Mouse (Mus musculus): Measurements from ENCODE around the gene Nfatc2. TPM values are rescaled to one million over a fixed set of nuclear protein-coding genes. Genes with fewer than 3 reads are reported as not detected.

Nfatc2 gene
- total RNA-seq, 2 experiments from 2014 or later = 6.5 to 7.5 TPM

- intact Hi-C loops (cut with DNase I; ENCODE audit: low total_unique reads) = no loop called here
- DNase-seq = no peak
Observed at GRCm38 (mm10) chr2:168461865-168462264, 139.6 kb downstream of the Nfatc2 start.

- intact Hi-C loops (cut with DNase I; ENCODE audit: low total_unique reads) = no loop called here
- no peak for DNase-seq
Observed at GRCm38 (mm10) chr2:168459627-168460026, 141.8 kb downstream of the Nfatc2 start.

- no peak for DNase-seq
- intact Hi-C loops (cut with DNase I; ENCODE audit: low total_unique reads) = no loop called here
Observed at GRCm38 (mm10) chr2:168458583-168458982, 142.9 kb downstream of the Nfatc2 start.

GRCm38 (mm10) chr2:168451714-168452708, 149.4 kb downstream of the Nfatc2 start:
- intact Hi-C loops (cut with DNase I; ENCODE audit: low total_unique reads) = no loop called here

GRCm38 (mm10) chr2:168450977-168451376, 150.5 kb downstream of the Nfatc2 start:
- DNase-seq = no peak
- intact Hi-C loops (cut with DNase I; ENCODE audit: low total_unique reads) = no loop called here

More at GRCm38 (mm10) chr2:168451714-168452708, 149.4 kb downstream of the Nfatc2 start:
- DNase-seq = peak; percentile 34

- intact Hi-C loops (cut with DNase I; ENCODE audit: low total_unique reads) = no loop called here
- no peak for DNase-seq
Observed at GRCm38 (mm10) chr2:168448054-168448453, 153.4 kb downstream of the Nfatc2 start.

GRCm38 (mm10) chr2:168447601-168448000, 153.9 kb downstream of the Nfatc2 start:
- intact Hi-C loops (cut with DNase I; ENCODE audit: low total_unique reads) = loop anchor here (2.0 kb wide), 1 partner anchor 201 kb away; no protein-coding TSS in a partner anchor

GRCm38 (mm10) chr2:168445211-168445810, 156.1 kb downstream of the Nfatc2 start:
- intact Hi-C loops (cut with DNase I; ENCODE audit: low total_unique reads) = loop anchor here (2.0 kb wide), 1 partner anchor 171 kb away; no protein-coding TSS in a partner anchor

More at GRCm38 (mm10) chr2:168447601-168448000, 153.9 kb downstream of the Nfatc2 start:
- DNase-seq = no peak

GRCm38 (mm10) chr2:168444126-168444525, 157.3 kb downstream of the Nfatc2 start:
- intact Hi-C loops (cut with DNase I; ENCODE audit: low total_unique reads) = loop anchor here (2.0 kb wide), 1 partner anchor 169 kb away; no protein-coding TSS in a partner anchor
- DNase-seq = no peak

More at GRCm38 (mm10) chr2:168445211-168445810, 156.1 kb downstream of the Nfatc2 start:
- DNase-seq = peak; percentile 53

- DNase-seq = no peak
- intact Hi-C loops (cut with DNase I; ENCODE audit: low total_unique reads) = no loop called here
Observed at GRCm38 (mm10) chr2:168441494-168441893, 160.0 kb downstream of the Nfatc2 start.

GRCm38 (mm10) chr2:168440918-168441328, 160.5 kb downstream of the Nfatc2 start:
- intact Hi-C loops (cut with DNase I; ENCODE audit: low total_unique reads) = no loop called here

GRCm38 (mm10) chr2:168438981-168439452, 162.4 kb downstream of the Nfatc2 start:
- no peak for DNase-seq
- intact Hi-C loops (cut with DNase I; ENCODE audit: low total_unique reads) = no loop called here

More at GRCm38 (mm10) chr2:168440918-168441328, 160.5 kb downstream of the Nfatc2 start:
- no peak for DNase-seq

GRCm38 (mm10) chr2:168434187-168434586, 167.3 kb downstream of the Nfatc2 start:
- DNase-seq = no peak
- intact Hi-C loops (cut with DNase I; ENCODE audit: low total_unique reads) = no loop called here

GRCm38 (mm10) chr2:168433392-168433791, 168.1 kb downstream of the Nfatc2 start:
- no peak for DNase-seq
- intact Hi-C loops (cut with DNase I; ENCODE audit: low total_unique reads) = no loop called here

- no peak for DNase-seq
- intact Hi-C loops (cut with DNase I; ENCODE audit: low total_unique reads) = no loop called here
Observed at GRCm38 (mm10) chr2:168432394-168432793, 169.1 kb downstream of the Nfatc2 start.

GRCm38 (mm10) chr2:168429598-168429997, 171.9 kb downstream of the Nfatc2 start:
- intact Hi-C loops (cut with DNase I; ENCODE audit: low total_unique reads) = loop anchor here (5.0 kb wide), 1 partner anchor 157 kb away; no protein-coding TSS in a partner anchor
- DNase-seq = no peak

GRCm38 (mm10) chr2:168428375-168428901, 173.0 kb downstream of the Nfatc2 start:
- DNase-seq = no peak
- intact Hi-C loops (cut with DNase I; ENCODE audit: low total_unique reads) = loop anchor here (5.0 kb wide), 1 partner anchor 156 kb away; no protein-coding TSS in a partner anchor

Measured in gastrocnemius, postnatal 14 days (tissue).